Mouse (Mus musculus): ENCODE data around the gene Hsph1. TPM values are rescaled to one million over a fixed set of nuclear protein-coding genes. Genes with fewer than 3 reads are reported as not detected.

The Hsph1 gene
- polyA plus RNA-seq, 1 experiment from 2014 or later = 116 TPM

- 28% methylated on average over 6 of the region's 6 CpGs for WGBS
- peak overlapping the region; percentile 58 for H3K9ac ChIP-seq (ENCODE audit: low read depth, low read length)
- no peaks in the 10 kb centered on the region for H3K36me3 ChIP-seq (ENCODE audit: control insufficient read depth, insufficient read depth, low read length)
- ATAC-seq (replicated peaks; ENCODE audit: low FRiP score) = peak; percentile 97
- H3K27ac ChIP-seq (ENCODE audit: low read depth, low read length) = peak overlapping the region; percentile 98
- no peaks in the 10 kb centered on the region for H3K27me3 ChIP-seq (replicated peaks; ENCODE audit: control insufficient read depth, insufficient read depth, low read length)
- no peak overlapping the region for H3K4me3 ChIP-seq (ENCODE audit: low read depth, low read length)
- peak overlapping the region; percentile 54 for H3K4me2 ChIP-seq
- no peaks in the 10 kb centered on the region for H3K9me3 ChIP-seq (ENCODE audit: control insufficient read depth, low read length)
- DNase-seq (ENCODE audit: low spot score) = peak; percentile 53
- peaks cover 17% of the 10 kb centered on the region for H3K4me1 ChIP-seq (replicated peaks; ENCODE audit: control insufficient read depth, insufficient read depth, low read length)
Observed at GRCm38 (mm10) chr5:149648895-149649406, 12.8 kb upstream of the Hsph1 start.

DNA sequence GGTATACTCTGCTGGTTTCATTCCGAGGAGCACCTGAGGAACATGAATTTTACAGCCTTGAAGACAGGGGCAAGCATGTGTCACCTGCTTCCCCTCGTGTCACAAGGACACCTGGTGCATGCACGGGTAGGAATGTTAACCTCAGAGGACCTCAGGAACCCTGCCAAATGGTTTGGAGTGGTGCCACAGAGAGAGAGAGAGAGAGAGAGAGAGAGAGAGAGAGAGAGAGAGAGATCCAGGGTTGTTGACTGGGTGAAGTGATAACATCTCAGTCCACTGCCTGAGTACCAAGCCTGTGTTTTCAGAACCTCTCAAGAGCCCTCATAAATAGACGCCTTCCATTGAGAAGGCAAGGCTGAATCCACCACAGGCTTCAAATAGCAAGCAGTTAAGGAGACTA is 12.0 kb upstream of the Hsph1 start:
- ATAC-seq (replicated peaks; ENCODE audit: low FRiP score) (peak; percentile 6; the same call in 1 of the 2 replicates), DNase-seq (ENCODE audit: low spot score) (no peak)
- 53% methylated on average over 4 of the region's 4 CpGs for WGBS
- Histone ChIP-seq H3K4me3 (ENCODE audit: low read depth, low read length) (no peak overlapping the region), H3K4me1 (replicated peaks; ENCODE audit: control insufficient read depth, insufficient read depth, low read length) (peaks cover 17% of the 10 kb centered on the region), H3K9ac (ENCODE audit: low read depth, low read length) (peak overlapping the region; percentile 58), H3K27ac (ENCODE audit: low read depth, low read length) (peak overlapping the region; percentile 98), H3K9me3 (ENCODE audit: control insufficient read depth, low read length) (no peaks in the 10 kb centered on the region), H3K36me3 (ENCODE audit: control insufficient read depth, insufficient read depth, low read length) (no peaks in the 10 kb centered on the region), H3K27me3 (replicated peaks; ENCODE audit: control insufficient read depth, insufficient read depth, low read length) (no peaks in the 10 kb centered on the region), H3K4me2 (peak overlapping the region; percentile 54)

DNA sequence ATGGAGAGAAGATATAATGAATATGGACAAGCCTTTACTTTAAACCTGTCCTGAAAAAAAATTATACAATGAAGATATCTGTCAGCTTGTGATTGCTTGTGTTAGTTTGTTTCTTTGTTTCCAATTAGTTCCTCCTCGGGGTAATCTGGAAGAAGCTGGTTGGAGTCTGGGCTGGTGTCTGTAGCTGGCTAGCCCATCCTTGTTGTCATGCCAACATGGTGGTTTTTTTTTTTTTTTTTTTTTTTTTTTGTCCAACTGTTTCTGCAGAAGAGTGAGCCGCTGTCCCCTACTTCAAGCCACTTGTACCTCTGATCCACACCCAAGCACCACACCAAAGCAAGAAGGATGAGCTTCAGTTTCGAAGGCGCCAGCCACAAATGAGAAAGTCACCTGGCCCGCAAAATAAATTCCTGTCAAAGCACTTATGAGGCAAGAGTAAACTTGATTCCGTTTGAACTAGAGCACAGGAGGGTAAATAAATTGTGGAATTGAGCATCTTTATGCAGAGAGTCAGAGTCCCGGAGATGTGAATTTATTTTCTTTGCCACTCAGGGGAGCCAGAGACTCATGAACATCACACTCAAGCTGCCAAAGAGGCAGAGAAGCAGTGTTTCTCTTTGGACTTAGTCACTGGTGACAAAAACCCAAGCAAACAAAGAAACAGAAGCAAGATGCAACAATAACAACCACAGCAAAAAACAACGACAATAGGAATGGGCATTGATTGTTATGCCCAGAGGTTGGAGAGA is 11.4 kb upstream of the Hsph1 start:
- peak overlapping the region; percentile 28; the same call in 1 of the 2 replicates for H3K9ac ChIP-seq (ENCODE audit: low read depth, low read length)

GRCm38 (mm10) chr5:149642783-149643509 is 6.8 kb upstream of the Hsph1 start:
- Histone ChIP-seq H3K4me1 (replicated peaks; ENCODE audit: control insufficient read depth, insufficient read depth, low read length) (peaks cover 2% of the 10 kb centered on the region), H3K4me2 (peak overlapping the region; percentile 7), H3K27me3 (replicated peaks; ENCODE audit: control insufficient read depth, insufficient read depth, low read length) (no peaks in the 10 kb centered on the region), H3K4me3 (ENCODE audit: low read depth, low read length) (no peak overlapping the region), H3K9ac (ENCODE audit: low read depth, low read length) (0 out of 2 replicates have a peak overlapping the region, but pooled peaks have one; percentile 34), H3K9me3 (ENCODE audit: control insufficient read depth, low read length) (no peaks in the 10 kb centered on the region), H3K36me3 (ENCODE audit: control insufficient read depth, insufficient read depth, low read length) (no peaks in the 10 kb centered on the region), H3K27ac (ENCODE audit: low read depth, low read length) (no peak overlapping the region)
- DNase-seq (ENCODE audit: low spot score) (no peak), ATAC-seq (replicated peaks; ENCODE audit: low FRiP score) (no peak)
- 78% methylated on average over 11 of the region's 11 CpGs for WGBS

More for the DNA sequence above, 11.4 kb upstream of the Hsph1 start:
- ATAC-seq (replicated peaks; ENCODE audit: low FRiP score) (no peak), DNase-seq (ENCODE audit: low spot score) (no peak)
- Histone ChIP-seq H3K4me2 (no peak overlapping the region), H3K27ac (ENCODE audit: low read depth, low read length) (peak overlapping the region; percentile 98), H3K9me3 (ENCODE audit: control insufficient read depth, low read length) (no peaks in the 10 kb centered on the region), H3K36me3 (ENCODE audit: control insufficient read depth, insufficient read depth, low read length) (no peaks in the 10 kb centered on the region), H3K4me1 (replicated peaks; ENCODE audit: control insufficient read depth, insufficient read depth, low read length) (peaks cover 17% of the 10 kb centered on the region), H3K27me3 (replicated peaks; ENCODE audit: control insufficient read depth, insufficient read depth, low read length) (no peaks in the 10 kb centered on the region), H3K4me3 (ENCODE audit: low read depth, low read length) (no peak overlapping the region)
- WGBS = 72% methylated on average over 8 of the region's 8 CpGs

GRCm38 (mm10) chr5:149642366-149642765 is 6.2 kb upstream of the Hsph1 start:
- no peaks in the 10 kb centered on the region for H3K27me3 ChIP-seq (replicated peaks; ENCODE audit: control insufficient read depth, insufficient read depth, low read length)
- no peaks in the 10 kb centered on the region for H3K9me3 ChIP-seq (ENCODE audit: control insufficient read depth, low read length)
- peak overlapping the region; percentile 7 for H3K4me2 ChIP-seq
- H3K9ac ChIP-seq (ENCODE audit: low read depth, low read length) = peak overlapping the region; percentile 34; the same call in 1 of the 2 replicates
- H3K4me3 ChIP-seq (ENCODE audit: low read depth, low read length) = 0 out of 2 replicates have a peak overlapping the region, but pooled peaks have one; percentile 13
- 0 out of 2 replicates have a peak overlapping the region, but pooled peaks have one; percentile 41 for H3K27ac ChIP-seq (ENCODE audit: low read depth, low read length)
- ATAC-seq (replicated peaks; ENCODE audit: low FRiP score) (peak; percentile 64; the same call in 1 of the 2 replicates), DNase-seq (ENCODE audit: low spot score) (peak; percentile 40)
- 66% methylated on average over 6 of the region's 6 CpGs for WGBS
- 0 out of 2 replicates have a peak, but pooled peaks cover under 1% of the 10 kb centered on the region for H3K4me1 ChIP-seq (replicated peaks; ENCODE audit: control insufficient read depth, insufficient read depth, low read length)
- no peaks in the 10 kb centered on the region for H3K36me3 ChIP-seq (ENCODE audit: control insufficient read depth, insufficient read depth, low read length)

GRCm38 (mm10) chr5:149641277-149641892 is 5.2 kb upstream of the Hsph1 start:
- Histone ChIP-seq H3K9ac (ENCODE audit: low read depth, low read length) (no peak overlapping the region; the same call in 1 of the 2 replicates), H3K36me3 (ENCODE audit: control insufficient read depth, insufficient read depth, low read length) (no peaks in the 10 kb centered on the region), H3K4me1 (replicated peaks; ENCODE audit: control insufficient read depth, insufficient read depth, low read length) (0 out of 2 replicates have a peak, but pooled peaks cover 3% of the 10 kb centered on the region), H3K9me3 (ENCODE audit: control insufficient read depth, low read length) (no peaks in the 10 kb centered on the region), H3K27me3 (replicated peaks; ENCODE audit: control insufficient read depth, insufficient read depth, low read length) (no peaks in the 10 kb centered on the region), H3K4me2 (peak overlapping the region; percentile 7), H3K27ac (ENCODE audit: low read depth, low read length) (0 out of 2 replicates have a peak overlapping the region, but pooled peaks have one; percentile 14), H3K4me3 (ENCODE audit: low read depth, low read length) (peak overlapping the region; percentile 13; the same call in 1 of the 2 replicates)
- ATAC-seq (replicated peaks; ENCODE audit: low FRiP score) = peak; percentile 69
- WGBS = 78% methylated on average over 8 of the region's 8 CpGs
- DNase-seq (ENCODE audit: low spot score) = no peak

DNA sequence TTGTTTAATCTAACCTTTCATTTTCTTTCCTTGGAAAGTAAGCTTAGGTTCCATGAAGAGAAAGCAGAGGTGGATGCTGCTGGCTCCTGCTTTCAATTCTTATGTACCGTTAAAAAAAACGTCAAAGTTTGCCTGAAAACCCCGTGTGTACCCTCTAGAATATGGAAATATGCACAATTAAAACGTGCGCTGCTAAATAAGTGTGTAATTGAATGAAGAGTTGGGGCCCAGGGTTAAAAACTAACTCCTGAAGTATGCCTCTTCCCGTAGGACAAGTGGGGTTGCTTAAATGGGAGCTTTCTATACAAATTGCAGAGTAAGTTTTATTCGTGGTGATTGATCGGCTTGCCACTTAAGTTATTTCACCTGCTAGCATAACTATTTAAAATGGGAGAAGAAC is 1.1 kb upstream of the Hsph1 start:
- ATAC-seq (replicated peaks; ENCODE audit: low FRiP score) (no peak), DNase-seq (ENCODE audit: low spot score) (no peak)
- H3K4me2 ChIP-seq = peak overlapping the region; percentile 55

GRCm38 (mm10) chr5:149635556-149635955 is 620 bp downstream of the Hsph1 start:
- Histone ChIP-seq H3K27me3 (replicated peaks; ENCODE audit: control insufficient read depth, insufficient read depth, low read length) (no peaks in the 10 kb centered on the region), H3K4me1 (replicated peaks; ENCODE audit: control insufficient read depth, insufficient read depth, low read length) (peaks cover 7% of the 10 kb centered on the region; the same call in 1 of the 2 replicates), H3K9me3 (ENCODE audit: control insufficient read depth, low read length) (no peaks in the 10 kb centered on the region), H3K9ac (ENCODE audit: low read depth, low read length) (peak overlapping the region; percentile 85), H3K36me3 (ENCODE audit: control insufficient read depth, insufficient read depth, low read length) (peaks cover 18% of the 10 kb centered on the region), H3K4me3 (ENCODE audit: low read depth, low read length) (peak overlapping the region; percentile 75), H3K4me2 (peak overlapping the region; percentile 72), H3K27ac (ENCODE audit: low read depth, low read length) (peak overlapping the region; percentile 83)
- DNase-seq (ENCODE audit: low spot score) (no peak), ATAC-seq (replicated peaks; ENCODE audit: low FRiP score) (no peak; the same call in 1 of the 2 replicates)
- under 1% methylated on average over 24 of the region's 24 CpGs for WGBS

More for the DNA sequence above, 1.1 kb upstream of the Hsph1 start:
- Histone ChIP-seq H3K4me3 (ENCODE audit: low read depth, low read length) (peak overlapping the region; percentile 75), H3K9ac (ENCODE audit: low read depth, low read length) (peak overlapping the region; percentile 53; the same call in 1 of the 2 replicates), H3K36me3 (ENCODE audit: control insufficient read depth, insufficient read depth, low read length) (peaks cover 5% of the 10 kb centered on the region), H3K4me1 (replicated peaks; ENCODE audit: control insufficient read depth, insufficient read depth, low read length) (peaks cover 7% of the 10 kb centered on the region; the same call in 1 of the 2 replicates), H3K27ac (ENCODE audit: low read depth, low read length) (no peak overlapping the region), H3K27me3 (replicated peaks; ENCODE audit: control insufficient read depth, insufficient read depth, low read length) (no peaks in the 10 kb centered on the region), H3K9me3 (ENCODE audit: control insufficient read depth, low read length) (no peaks in the 10 kb centered on the region)
- WGBS = 60% methylated on average over 8 of the region's 8 CpGs
